Mouse (Mus musculus) left cerebral cortex, postnatal 14 days (tissue): ENCODE measurements at regions not wholly inside any gene's neighbourhood (a gene's known extent, or its start where the extent isn't known, plus 50 kb on each side); places are given as distances from the start of the nearest gene placed in this dataset.

ENCODE experiments used
- DNase-seq, 2 experiments: peaks; one replicate each; pipeline ENCODE4 v3.0.0; 2021 to 2022; ENCODE audit warnings: low spot score in 2 of 2, mixed read lengths in 1 of 2
- intact Hi-C: fragments of 180-260 bp; cut with DNase I; formaldehyde crosslinking; loops from one replicate; pipeline ENCODE4 v1.15.1; 2025

GRCm38 (mm10) chr15:25305801-25306200 is 107.8 kb downstream of the Basp1 start:
- intact Hi-C loops, result no loop called here
- no peak for DNase-seq

GRCm38 (mm10) chr15:25303379-25303778 is 110.2 kb downstream of the Basp1 start:
- DNase-seq, result no peak
- intact Hi-C loops, result no loop called here

GRCm38 (mm10) chr15:25302671-25303294 is 110.8 kb downstream of the Basp1 start:
- intact Hi-C loops, result no loop called here
- DNase-seq, result peak in 1 of 2 experiments; percentile 19

GRCm38 (mm10) chr15:25301810-25302209 is 111.8 kb downstream of the Basp1 start:
- intact Hi-C loops, result no loop called here
- no peak for DNase-seq

GRCm38 (mm10) chr15:25297278-25297677 is 116.3 kb downstream of the Basp1 start:
- intact Hi-C loops, result no loop called here
- DNase-seq, result no peak

- DNase-seq, result no peak
Measured at GRCm38 (mm10) chr15:25296714-25297113, 116.8 kb downstream of the Basp1 start.

GRCm38 (mm10) chr15:25295753-25296152 is 117.8 kb downstream of the Basp1 start:
- intact Hi-C loops, result no loop called here
- no peak for DNase-seq

More at GRCm38 (mm10) chr15:25296714-25297113, 116.8 kb downstream of the Basp1 start:
- intact Hi-C loops, result no loop called here

GRCm38 (mm10) chr15:25291231-25291691 is 122.3 kb downstream of the Basp1 start:
- intact Hi-C loops, result no loop called here
- DNase-seq, result peak; percentile 41 to 55

GRCm38 (mm10) chr15:25287850-25288249 is 125.7 kb downstream of the Basp1 start:
- intact Hi-C loops, result no loop called here
- no peak for DNase-seq

GRCm38 (mm10) chr15:25284354-25285199 is 129.0 kb downstream of the Basp1 start:
- intact Hi-C loops, result loop anchor here (5.0 kb wide), 1 partner anchor 128 kb away; the partner anchor contains the start of gene Basp1
- no peak for DNase-seq

- intact Hi-C loops, result loop anchor here (5.0 kb wide), 1 partner anchor 129 kb away; the partner anchor contains the start of gene Basp1
- no peak for DNase-seq
Measured at GRCm38 (mm10) chr15:25283713-25284112, 129.9 kb downstream of the Basp1 start.

GRCm38 (mm10) chr15:25282346-25282745 is 131.2 kb downstream of the Basp1 start:
- intact Hi-C loops, result loop anchor here (5.0 kb wide), 1 partner anchor 130 kb away; the partner anchor contains the start of gene Basp1
- DNase-seq, result no peak

GRCm38 (mm10) chr15:25281942-25282341 is 131.6 kb downstream of the Basp1 start:
- intact Hi-C loops, result loop anchor here (5.0 kb wide), 1 partner anchor 130 kb away; the partner anchor contains the start of gene Basp1
- DNase-seq, result no peak

- intact Hi-C loops, result no loop called here
- no peak for DNase-seq
Measured at GRCm38 (mm10) chr15:25278317-25279156, 135.0 kb downstream of the Basp1 start.

- no peak for DNase-seq
- intact Hi-C loops, result no loop called here
Measured at GRCm38 (mm10) chr15:25276227-25276626, 137.3 kb downstream of the Basp1 start.

GRCm38 (mm10) chr15:25271886-25272285 is 141.7 kb downstream of the Basp1 start:
- intact Hi-C loops, result no loop called here
- no peak for DNase-seq

GRCm38 (mm10) chr15:25270349-25270748 is 143.2 kb downstream of the Basp1 start:
- intact Hi-C loops, result no loop called here
- DNase-seq, result no peak

GRCm38 (mm10) chr15:25269345-25269996 is 144.1 kb downstream of the Basp1 start:
- DNase-seq, result peak in 1 of 2 experiments; percentile 52
- intact Hi-C loops, result no loop called here

GRCm38 (mm10) chr15:25268436-25268835 is 145.1 kb downstream of the Basp1 start:
- no peak for DNase-seq
- intact Hi-C loops, result no loop called here
